Mouse (Mus musculus) thymus, adult 2 months (tissue): ENCODE measurements around the gene Ggta1. TPM values are rescaled to one million over a fixed set of nuclear protein-coding genes. Genes with fewer than 3 reads are reported as not detected.
"Not testable (repeated sequence)": the region's sequence is repeated elsewhere in the genome, so short reads cannot be mapped to it uniquely, and the experiment has no call there.

Experiments used
- DNase-seq: peaks from one replicate; pipeline ENCODE4 v3.0.0; 2021
- H3K27ac ChIP-seq: fragments of 200-500 bp; 2 replicates; pipeline ENCODE4 v1.5.1; 2012; ENCODE audit warnings: low read length, control low read depth; ENCODE audit not compliant: control insufficient read depth, insufficient read depth
- H3K27me3 ChIP-seq: fragments of 200-500 bp; 2 replicates; pipeline ENCODE4 v1.6.1; 2012; ENCODE audit warnings: mild to moderate bottlenecking, low read length, moderate library complexity, mixed read lengths; ENCODE audit not compliant: control insufficient read depth, insufficient read depth
- H3K36me3 ChIP-seq: fragments of 200-500 bp; 2 replicates; pipeline ENCODE4 v1.6.1; 2012; ENCODE audit warnings: mild to moderate bottlenecking, low read length, moderate library complexity; ENCODE audit not compliant: control insufficient read depth, insufficient read depth
- H3K4me1 ChIP-seq: fragments of 200-500 bp; replicated peaks from 2 replicates; pipeline ENCODE4 v1.6.1; 2012; ENCODE audit warnings: low read length; ENCODE audit not compliant: control insufficient read depth, insufficient read depth
- H3K4me3 ChIP-seq: fragments of 200-500 bp; 2 replicates; pipeline ENCODE4 v1.5.1; 2012; ENCODE audit warnings: mild to moderate bottlenecking, low read length, control low read depth, moderate library complexity; ENCODE audit not compliant: control insufficient read depth, insufficient read depth
- CTCF ChIP-seq: fragments of 200-500 bp; IDR thresholded peaks from 2 replicates; pipeline ENCODE4 v1.5.1; 2012; ENCODE audit warnings: mild to moderate bottlenecking, control low read depth, low read length, moderate library complexity, borderline replicate concordance; ENCODE audit not compliant: control insufficient read depth, poor library complexity, insufficient read depth; ENCODE audit errors: extremely low read depth
- POLR2A ChIP-seq: fragments of 200-500 bp; IDR thresholded peaks from 2 replicates; pipeline ENCODE4 v1.6.1; 2012; ENCODE audit warnings: mild to moderate bottlenecking, low read length, control low read depth, moderate library complexity; ENCODE audit not compliant: control insufficient read depth, poor library complexity, insufficient read depth; ENCODE audit errors: extremely low read depth
- WGBS: fragments of 180-500 bp; shearing (Covaris S2); methylation state at CpG from one replicate; pipeline ENCODE4 v1.1.7; 2018; 5-methylcytosine and 5-hydroxymethylcytosine counted together
- polyA plus RNA-seq: library from polyadenylated mRNA; depleted of rRNA; stranded (reverse); fragments of >200 nt; gene quantifications from 2 replicates; pipeline ENCODE4 v1.2.3, GENCODE M21; 2012

Ggta1 gene
- polyA plus RNA-seq, 1 experiment = 22.4 TPM

DNA sequence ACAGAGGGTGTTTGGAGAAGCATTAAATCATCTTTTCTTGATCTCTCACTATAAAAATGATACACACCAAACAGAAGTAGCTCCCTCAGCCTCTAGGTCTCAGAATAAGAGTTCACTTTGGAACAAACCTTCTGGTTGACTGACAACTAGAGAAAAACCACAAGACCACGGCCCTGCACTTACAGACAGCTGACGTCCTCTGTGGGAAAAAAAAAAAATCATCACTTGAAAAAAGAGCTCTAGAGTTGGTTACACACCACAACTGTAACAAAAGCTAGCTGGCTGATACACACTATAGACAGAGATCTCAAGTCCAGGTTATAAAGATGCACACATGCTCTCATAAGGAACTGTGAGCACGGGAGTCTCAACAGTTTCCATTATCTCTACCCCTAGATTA is 9.3 kb downstream of the Ggta1 start:
- peak overlapping the region; percentile 62 for H3K27ac ChIP-seq
- no peak for TF ChIP-seq POLR2A
- TF ChIP-seq CTCF = no peak
- H3K36me3 ChIP-seq = no peaks in the 10 kb centered on the region
- H3K27me3 ChIP-seq = no peaks in the 10 kb centered on the region
- WGBS = 3% methylated on average over 3 of the region's 3 CpGs
- peak; percentile 46 for DNase-seq
- H3K4me1 ChIP-seq = peaks cover 34% of the 10 kb centered on the region
- no peak overlapping the region for H3K4me3 ChIP-seq

DNA sequence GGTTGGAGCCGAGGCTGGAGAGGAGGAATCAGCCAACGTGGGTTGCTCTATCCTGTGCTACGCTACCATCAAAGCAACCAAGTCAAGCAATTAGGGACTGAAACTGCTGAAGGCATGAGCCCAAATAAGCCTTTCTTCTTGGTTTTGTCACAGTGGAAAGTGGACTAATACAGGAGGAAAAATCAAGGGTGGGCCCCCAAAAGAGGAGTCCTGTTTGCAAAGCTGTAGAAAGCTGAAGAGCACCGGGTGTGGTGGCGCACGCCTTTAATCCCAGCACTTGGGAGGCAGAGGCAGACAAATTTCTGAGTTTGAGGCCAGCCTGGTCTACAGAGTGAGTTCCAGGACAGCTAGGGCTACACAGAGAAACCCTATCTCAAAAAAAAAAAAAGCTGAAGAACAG is 10.3 kb downstream of the Ggta1 start:
- DNase-seq, H3K27ac ChIP-seq, H3K36me3 ChIP-seq, H3K27me3 ChIP-seq, H3K4me3 ChIP-seq: not testable (repeated sequence)
- peaks cover 44% of the 10 kb centered on the region for H3K4me1 ChIP-seq
- WGBS = 90% methylated on average over 6 of the region's 6 CpGs

GRCm38 (mm10) chr2:35451484-35452050 is 11.5 kb downstream of the Ggta1 start:
- no peaks in the 10 kb centered on the region for H3K36me3 ChIP-seq
- WGBS = 92% methylated on average over 5 of the region's 5 CpGs
- TF ChIP-seq POLR2A (no peak), CTCF (no peak)
- DNase-seq = no peak
- no peaks in the 10 kb centered on the region for H3K27me3 ChIP-seq
- no peak overlapping the region for H3K27ac ChIP-seq
- peaks cover 55% of the 10 kb centered on the region for H3K4me1 ChIP-seq
- no peak overlapping the region for H3K4me3 ChIP-seq

DNA sequence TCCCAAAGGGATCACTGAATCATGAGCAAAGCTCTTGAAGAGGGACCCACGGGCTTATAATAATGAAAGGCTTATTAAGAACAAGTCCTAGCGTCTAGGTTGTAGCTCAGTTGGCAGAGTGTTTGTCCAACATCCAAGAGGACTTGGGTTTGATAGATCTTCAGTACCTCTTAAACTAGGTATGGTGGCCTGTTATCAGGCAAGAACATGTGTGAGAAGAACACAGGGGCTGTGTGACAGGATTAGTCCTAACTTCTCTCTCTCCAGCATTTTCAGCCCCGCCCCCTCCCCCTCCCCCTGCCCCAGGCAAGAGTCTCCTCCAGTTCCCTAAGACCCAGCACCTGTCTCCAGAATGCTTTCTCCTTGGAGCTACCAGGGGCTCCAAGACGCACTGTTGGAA is 12.2 kb downstream of the Ggta1 start:
- Histone ChIP-seq H3K27me3 (no peaks in the 10 kb centered on the region), H3K4me1 (peaks cover 62% of the 10 kb centered on the region), H3K36me3 (no peaks in the 10 kb centered on the region), H3K27ac (no peak overlapping the region), H3K4me3 (no peak overlapping the region)
- no peak for DNase-seq
- TF ChIP-seq POLR2A (no peak), CTCF (no peak)
- WGBS = 94% methylated on average over 4 of the region's 4 CpGs

DNA sequence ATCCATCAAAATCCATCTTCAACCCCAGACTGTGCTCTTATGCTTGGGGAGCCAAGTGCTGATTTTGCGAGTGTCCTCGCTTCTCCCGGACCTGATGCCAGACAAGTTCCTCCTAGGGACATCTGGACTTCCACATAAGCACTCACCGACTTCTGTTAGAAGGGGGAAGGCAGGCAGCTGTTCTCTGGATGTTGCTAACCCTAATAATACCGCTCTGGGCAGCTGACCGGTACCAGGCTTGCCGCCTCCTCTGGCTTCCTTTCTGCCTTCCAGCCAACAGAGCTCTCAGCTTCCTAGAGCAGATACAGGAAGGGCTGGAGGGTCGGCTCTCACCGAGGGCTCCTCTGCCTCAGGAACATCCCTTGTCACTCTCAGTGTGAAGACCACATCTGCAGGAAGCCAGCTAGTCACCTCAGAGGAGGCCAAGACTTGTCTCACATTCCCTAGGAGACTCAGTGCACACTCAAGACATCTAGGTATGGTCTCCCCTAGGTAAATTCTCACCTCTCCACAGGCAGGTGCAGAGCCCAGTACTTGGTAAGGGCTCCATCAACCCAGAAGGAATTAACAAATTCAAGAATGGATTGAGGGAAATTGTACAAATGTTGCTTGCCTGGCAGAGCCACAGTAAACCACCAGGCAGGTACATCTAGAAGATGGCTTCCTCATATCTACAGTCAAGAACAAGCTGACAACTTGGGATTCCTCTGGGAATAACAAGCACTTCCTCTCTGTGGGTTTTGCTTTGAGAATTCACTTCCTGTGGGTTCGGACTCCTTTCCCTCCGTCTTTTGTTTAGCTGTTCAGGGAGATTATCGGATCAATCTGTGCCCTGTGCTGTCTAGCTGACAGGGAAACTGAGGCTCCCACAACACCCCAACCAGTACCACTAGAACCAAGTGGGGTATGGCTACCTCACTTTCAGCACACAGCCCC is 13.1 kb downstream of the Ggta1 start:
- Histone ChIP-seq H3K36me3 (no peaks in the 10 kb centered on the region), H3K4me1 (peaks cover 71% of the 10 kb centered on the region), H3K27ac (no peak overlapping the region; the same call in 1 of the 2 replicates), H3K27me3 (no peaks in the 10 kb centered on the region), H3K4me3 (no peak overlapping the region)
- TF ChIP-seq CTCF = no peak
- TF ChIP-seq POLR2A = no peak
- DNase-seq = no peak
- 49% methylated on average over 12 of the region's 12 CpGs for WGBS

GRCm38 (mm10) chr2:35448914-35449670 is 13.9 kb downstream of the Ggta1 start:
- TF ChIP-seq CTCF (no peak), POLR2A (no peak)
- WGBS = 64% methylated on average over 9 of the region's 9 CpGs
- no peaks in the 10 kb centered on the region for H3K27me3 ChIP-seq
- H3K4me1 ChIP-seq = peaks cover 77% of the 10 kb centered on the region
- no peak overlapping the region; the same call in 1 of the 2 replicates for H3K27ac ChIP-seq
- H3K36me3 ChIP-seq = no peaks in the 10 kb centered on the region
- no peak overlapping the region for H3K4me3 ChIP-seq
- no peak for DNase-seq
